Mouse (Mus musculus) macrophage (primary cell): Measurements from ENCODE around the gene Taf6l. TPM values are rescaled to one million over a fixed set of nuclear protein-coding genes. Genes with fewer than 3 reads are reported as not detected.

Experiments
- H3K27ac ChIP-seq: fragments of 350-480 bp; formaldehyde crosslinking; 2 replicates; pipeline ENCODE4 v1.9.0; 2021
- H3K36me3 ChIP-seq: fragments of 350-480 bp; formaldehyde crosslinking; 2 replicates; pipeline ENCODE4 v1.9.0; 2021; ENCODE audit errors: inconsistent target
- H3K4me3 ChIP-seq: fragments of 350-480 bp; formaldehyde crosslinking; 2 replicates; pipeline ENCODE4 v1.9.0; 2021; ENCODE audit errors: inconsistent target
- H3K79me2 ChIP-seq: fragments of 350-480 bp; formaldehyde crosslinking; 2 replicates; pipeline ENCODE4 v1.9.0; 2021; ENCODE audit errors: inconsistent target
- WGBS: methylation state at CpG from one replicate; pipeline ENCODE4 v1.1.7; 2026; ENCODE audit warnings: inconsistent platforms; ENCODE audit not compliant: missing documents; 5-methylcytosine and 5-hydroxymethylcytosine counted together
- polyA plus RNA-seq: library from polyadenylated mRNA; stranded (reverse); fragments of 250-400 nt; gene quantifications from 3 replicates; pipeline ENCODE4 v1.2.4, GENCODE M21; 2018; ENCODE audit warnings: inconsistent platforms

Gene Taf6l
- polyA plus RNA-seq, 1 experiment from 2014 or later: 11.3 TPM

DNA sequence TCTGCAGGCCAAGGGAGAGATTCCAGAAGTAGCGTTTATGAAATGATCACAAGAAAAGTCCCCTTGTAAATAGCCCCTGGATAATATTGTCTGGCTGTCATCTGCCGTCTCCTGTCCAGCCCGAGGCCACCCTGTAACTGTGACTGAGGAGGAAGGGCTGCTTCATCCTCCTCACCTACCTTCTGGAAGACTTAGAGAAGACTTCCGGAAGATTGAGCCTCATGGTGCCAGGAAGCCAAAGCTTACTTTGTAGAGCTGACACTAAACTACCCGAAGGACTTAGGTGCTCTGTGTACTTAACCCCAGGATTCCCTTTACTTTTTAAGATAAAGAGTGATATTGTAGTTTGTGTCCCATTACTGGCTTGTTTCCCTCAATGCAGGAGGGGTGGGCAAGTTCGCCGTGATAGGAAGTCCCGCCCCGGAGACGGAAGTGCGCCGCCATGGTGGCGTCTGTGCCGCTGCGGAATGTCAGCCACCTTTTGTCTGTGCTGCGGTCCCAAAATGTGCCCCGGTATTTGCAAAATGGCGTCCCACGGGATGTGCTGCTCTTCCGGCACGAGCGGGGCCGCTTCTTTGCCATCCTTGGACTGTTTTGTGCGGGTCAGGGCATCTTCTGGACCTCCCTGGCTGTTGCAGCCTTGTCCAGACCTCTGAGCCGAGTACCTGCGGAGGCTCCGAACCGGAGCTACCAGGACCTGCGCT is 15.5 kb downstream of the Taf6l start, which contains the start of gene Tmem223:
Gene Tmem223, plus strand, starts transcription at position 430 of the 704 bp plus-strand sequence.
- H3K36me3 ChIP-seq: peaks cover 42% of the 10 kb centered on the region
- H3K27ac ChIP-seq: peak within 1 kb of the TSS; percentile 53
- peaks cover 46% of the 10 kb centered on the region for H3K79me2 ChIP-seq
- peak within 1 kb of the TSS; percentile 77 for H3K4me3 ChIP-seq
- 23% methylated on average over 29 of the region's 29 CpGs for WGBS

DNA sequence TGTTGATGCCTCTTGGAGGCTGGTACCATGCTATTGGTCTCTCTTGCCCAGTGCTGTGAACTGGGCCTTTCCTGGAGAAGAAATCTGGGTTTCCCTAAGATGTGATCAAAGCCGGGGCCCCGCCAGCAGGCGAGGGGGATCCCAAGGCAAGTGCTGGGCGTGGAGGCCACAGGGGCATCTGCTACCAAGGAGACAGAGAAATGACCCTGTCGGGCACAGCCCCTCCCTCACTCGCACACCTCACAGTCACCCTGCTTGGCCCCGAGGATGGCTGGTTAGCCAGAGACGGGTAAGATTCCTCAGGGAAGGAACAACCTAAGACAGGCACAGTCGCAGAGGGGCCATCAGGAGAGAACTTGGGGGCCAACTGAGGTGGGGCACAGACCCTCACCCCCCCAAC is 20.7 kb downstream of the Taf6l start:
- Histone ChIP-seq H3K27ac (no peak overlapping the region), H3K79me2 (peaks cover 27% of the 10 kb centered on the region), H3K36me3 (peaks cover 52% of the 10 kb centered on the region), H3K4me3 (no peak overlapping the region)
- 89% methylated on average over 6 of the region's 9 CpGs for WGBS

DNA sequence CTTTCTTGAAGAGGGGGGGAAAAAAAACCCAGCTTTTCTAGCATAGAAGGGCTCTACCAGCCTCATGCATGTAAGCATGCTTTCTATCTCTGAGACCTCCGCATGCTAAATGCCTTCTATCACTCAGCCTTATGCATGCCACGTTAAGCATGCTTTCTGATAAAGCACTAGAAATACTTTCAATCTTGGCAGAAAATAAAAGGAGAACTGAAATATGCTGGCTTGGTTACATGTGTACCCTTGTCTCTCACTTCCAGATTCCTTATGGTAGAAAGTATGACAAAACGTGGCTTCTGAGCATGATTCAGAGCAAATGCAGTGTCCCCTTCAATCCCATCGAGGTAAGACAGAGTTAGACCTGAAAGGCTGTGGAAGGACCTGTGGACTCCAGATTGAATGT is 22.9 kb downstream of the Taf6l start:
- Histone ChIP-seq H3K27ac (peak overlapping the region; percentile 38; the same call in 1 of the 2 replicates), H3K79me2 (peaks cover 44% of the 10 kb centered on the region), H3K36me3 (peaks cover 40% of the 10 kb centered on the region), H3K4me3 (no peak overlapping the region)
- 30% methylated on average over 4 of the region's 4 CpGs for WGBS

DNA sequence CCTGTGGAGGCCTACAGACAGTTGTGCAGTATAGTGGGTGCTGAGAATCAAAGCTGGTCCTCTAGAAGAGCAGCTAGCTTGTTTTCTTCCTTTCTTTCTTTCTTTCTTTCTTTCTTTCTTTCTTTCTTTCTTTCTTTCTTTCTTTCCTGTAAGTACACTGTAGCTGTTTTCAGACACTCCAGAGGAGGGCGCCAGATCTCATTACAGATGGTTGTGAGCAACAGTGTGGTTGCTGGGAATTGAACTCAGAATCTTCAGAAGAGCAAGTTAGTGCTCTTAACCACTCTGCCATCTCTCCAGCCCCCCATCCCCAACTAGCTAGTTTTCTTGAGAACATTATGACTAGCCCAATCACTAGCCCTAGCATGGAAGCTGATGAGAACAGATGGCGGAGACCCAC is 25.5 kb downstream of the Taf6l start:
- 89% methylated on average over 2 of the region's 2 CpGs for WGBS
- peaks cover 14% of the 10 kb centered on the region for H3K36me3 ChIP-seq
- no peak overlapping the region for H3K27ac ChIP-seq
- H3K79me2 ChIP-seq: peaks cover 59% of the 10 kb centered on the region
- no peak overlapping the region for H3K4me3 ChIP-seq

DNA sequence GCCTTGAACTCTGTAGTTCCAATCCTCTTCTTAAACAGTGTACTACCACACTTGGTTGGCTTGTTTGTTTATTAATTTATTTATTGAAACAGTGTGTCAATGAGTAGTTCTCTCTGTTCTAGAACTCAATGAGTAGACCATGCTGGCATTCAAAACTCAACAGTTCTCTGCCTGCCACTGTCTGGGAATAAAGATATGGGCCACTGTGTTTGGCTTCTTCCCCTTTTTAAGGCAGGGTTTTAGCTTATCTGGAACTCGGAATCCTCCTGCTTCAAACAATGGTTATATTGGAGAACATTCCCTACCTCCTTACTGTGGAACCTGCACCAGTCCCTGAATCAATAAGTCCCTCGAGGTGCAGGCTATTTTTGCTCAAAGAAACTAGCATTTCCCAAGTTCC is 27.3 kb downstream of the Taf6l start:
- WGBS: 24% methylated on average over 2 of the region's 2 CpGs
- peaks cover 6% of the 10 kb centered on the region; the same call in 1 of the 2 replicates for H3K36me3 ChIP-seq
- no peak overlapping the region for H3K27ac ChIP-seq
- H3K79me2 ChIP-seq: peaks cover 77% of the 10 kb centered on the region
- H3K4me3 ChIP-seq: no peak overlapping the region

DNA sequence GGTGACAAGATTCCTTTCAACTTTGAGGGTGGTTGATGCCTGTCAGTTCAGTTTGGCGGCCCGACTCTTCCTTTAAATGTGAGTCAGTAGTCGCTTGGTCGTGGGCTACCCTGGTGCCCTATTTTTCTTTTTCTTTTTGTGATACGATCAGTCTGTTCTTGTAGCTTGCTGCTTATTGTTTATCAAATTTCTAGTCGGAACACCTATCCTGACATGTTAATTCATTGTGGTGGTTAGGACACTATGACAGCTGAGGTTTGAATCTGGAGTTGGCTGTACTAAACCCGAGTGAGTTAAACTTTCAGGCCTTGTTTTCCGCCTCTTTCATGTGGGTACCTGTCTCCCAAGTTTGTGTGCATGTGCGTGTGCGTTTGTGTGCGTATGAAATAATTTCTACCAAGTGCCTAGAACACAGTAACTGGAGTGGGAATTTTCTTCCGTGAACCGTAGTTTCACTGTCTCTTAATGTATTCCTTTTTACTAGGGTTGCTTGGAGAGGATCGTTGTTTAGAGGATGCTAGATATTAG is 28.7 kb downstream of the Taf6l start:
- Histone ChIP-seq H3K79me2 (peaks cover 79% of the 10 kb centered on the region), H3K36me3 (peaks cover 13% of the 10 kb centered on the region; the same call in 1 of the 2 replicates), H3K4me3 (peak overlapping the region; percentile 68), H3K27ac (no peak overlapping the region; the same call in 1 of the 2 replicates)
- 2% methylated on average over 14 of the region's 14 CpGs for WGBS

DNA sequence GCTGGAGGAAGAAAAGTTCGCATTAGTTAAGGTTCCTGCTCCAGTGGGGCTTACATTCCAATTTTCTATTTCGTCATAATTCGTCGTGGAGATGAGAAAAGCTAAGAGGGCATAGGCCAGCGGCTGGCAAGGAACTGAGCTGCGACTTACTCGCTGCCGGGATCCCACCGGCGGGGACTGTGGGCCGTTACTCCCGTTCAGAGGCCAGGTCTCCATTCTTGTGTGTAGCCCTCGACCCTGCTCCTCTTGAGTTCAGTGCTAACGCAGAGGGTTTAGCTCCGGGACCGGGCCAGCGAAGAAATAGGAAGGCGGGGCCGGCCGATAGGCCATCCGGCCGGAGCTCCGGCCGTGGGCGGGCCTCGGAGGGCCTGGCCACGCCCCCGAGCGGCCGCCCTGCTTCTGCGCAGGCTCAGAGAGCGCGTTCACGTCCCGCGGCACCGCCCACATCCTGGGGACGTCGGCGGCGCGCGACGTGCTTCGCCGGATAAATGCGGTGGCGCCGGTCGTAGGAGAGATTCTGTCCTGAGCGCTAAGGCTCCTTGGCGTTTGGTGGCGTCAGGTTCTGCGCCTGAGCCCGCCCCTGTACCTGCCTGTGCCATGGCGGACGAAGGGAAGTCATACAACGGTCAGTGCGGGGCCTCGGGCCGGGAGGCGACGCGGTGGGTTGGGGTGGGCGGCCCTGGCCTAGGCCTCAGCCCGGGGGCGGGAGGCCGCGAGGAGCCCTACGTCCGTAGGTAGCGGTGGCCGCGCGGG is 29.4 kb downstream of the Taf6l start, which contains the start of gene Nxf1:
Gene Nxf1, plus strand, starts transcription at position 439 of the 753 bp plus-strand sequence.
- peak within 1 kb of the TSS; percentile 68 for H3K4me3 ChIP-seq
- H3K36me3 ChIP-seq: peaks cover 13% of the 10 kb centered on the region; the same call in 1 of the 2 replicates
- peaks cover 72% of the 10 kb centered on the region for H3K79me2 ChIP-seq
- WGBS: under 1% methylated on average over 75 of the region's 75 CpGs
- peak within 1 kb of the TSS; percentile 70 for H3K27ac ChIP-seq

DNA sequence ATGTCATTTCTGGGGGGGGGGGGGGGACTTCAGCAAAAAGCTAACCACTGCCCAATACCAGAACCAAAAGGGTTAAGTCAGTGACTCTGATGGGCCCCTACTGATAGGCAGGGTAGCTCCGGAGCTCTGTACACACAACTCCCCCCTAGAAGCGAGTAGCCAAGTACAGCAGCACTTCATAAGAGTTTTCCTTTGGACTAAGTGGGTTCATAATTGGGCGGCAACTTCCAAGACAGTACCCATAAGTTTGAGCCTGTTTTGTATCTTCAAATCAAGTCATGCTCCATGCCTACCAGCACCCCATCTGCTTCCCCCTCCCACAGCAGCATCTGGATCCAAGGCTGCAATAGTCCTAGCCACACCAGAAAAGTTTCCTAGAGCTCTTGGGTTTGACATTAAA is 30.6 kb downstream of the Taf6l start:
- WGBS: 83% methylated on average over 3 of the region's 3 CpGs
- peaks cover 24% of the 10 kb centered on the region for H3K36me3 ChIP-seq
- no peak overlapping the region for H3K4me3 ChIP-seq
- peak overlapping the region; percentile 70; the same call in 1 of the 2 replicates for H3K27ac ChIP-seq
- peaks cover 60% of the 10 kb centered on the region for H3K79me2 ChIP-seq

DNA sequence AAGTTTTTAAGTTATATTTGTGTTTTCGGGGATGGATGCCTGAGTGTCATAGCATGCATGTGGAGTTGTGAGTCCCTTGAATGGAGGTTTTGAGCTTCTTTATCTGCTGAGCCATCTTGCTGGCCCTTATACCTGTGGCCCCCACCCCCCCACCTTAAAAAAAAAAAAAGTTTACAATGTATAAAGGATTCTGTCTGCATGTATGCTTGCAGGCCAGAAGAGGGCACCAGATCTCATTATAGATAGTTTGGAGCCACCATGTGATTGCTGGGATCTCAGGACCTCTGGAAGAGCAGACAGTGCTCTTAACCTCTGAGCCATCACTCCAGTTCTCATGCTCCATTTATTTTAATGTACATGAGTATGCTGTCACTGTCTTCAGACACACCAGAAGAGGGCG is 38.8 kb downstream of the Taf6l start:
- whole genome bisulfite sequencing: 86% methylated on average over 2 of the region's 2 CpGs

DNA sequence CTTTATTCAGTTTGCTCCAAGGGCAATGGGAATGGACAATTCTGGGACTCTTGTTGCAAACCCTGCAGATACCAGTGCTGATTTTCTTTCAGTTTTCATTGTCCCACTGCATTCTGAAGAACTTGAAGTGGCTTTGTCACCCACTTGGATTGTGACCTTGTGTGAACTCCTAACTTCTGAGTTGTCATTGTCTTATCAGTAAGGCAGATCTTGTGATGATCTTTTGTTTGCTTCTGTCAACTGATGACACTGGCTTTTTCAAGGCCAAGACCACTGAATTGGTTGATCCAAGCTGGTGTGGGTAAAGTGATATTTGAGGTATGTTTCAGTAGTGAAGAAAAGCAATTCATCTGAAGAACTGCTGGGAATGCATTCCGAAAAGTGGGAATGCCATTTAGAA is 40.8 kb downstream of the Taf6l start:
- Histone ChIP-seq H3K4me3 (no peak overlapping the region), H3K79me2 (peaks cover 43% of the 10 kb centered on the region), H3K27ac (no peak overlapping the region), H3K36me3 (peaks cover 49% of the 10 kb centered on the region)
- 100% methylated on average over 1 of the region's 1 CpGs for WGBS

More for the DNA sequence above, 38.8 kb downstream of the Taf6l start:
- Histone ChIP-seq H3K79me2 (peaks cover 36% of the 10 kb centered on the region), H3K36me3 (peaks cover 61% of the 10 kb centered on the region), H3K27ac (no peak overlapping the region), H3K4me3 (no peak overlapping the region)

DNA sequence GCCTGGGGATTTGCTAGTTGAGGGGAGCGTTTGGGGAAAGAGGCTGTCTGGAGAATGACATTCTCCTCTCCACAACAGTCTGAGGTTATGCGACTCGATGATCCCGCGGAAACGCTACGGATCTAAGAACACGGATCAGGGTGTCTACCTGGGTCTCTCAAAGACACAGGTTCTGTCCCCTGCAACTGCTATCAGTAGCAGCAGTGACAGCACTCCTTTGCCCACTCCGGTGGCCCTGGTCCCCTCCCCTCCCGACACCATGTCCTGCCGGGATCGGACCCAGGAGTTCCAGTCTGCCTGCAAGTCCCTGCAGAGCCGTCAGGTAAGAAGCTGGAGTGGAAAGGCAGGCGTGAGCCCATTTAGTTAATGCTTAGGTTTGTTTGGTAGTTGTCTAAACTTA is 44.0 kb downstream of the Taf6l start:
- peaks cover 44% of the 10 kb centered on the region for H3K36me3 ChIP-seq
- 8% methylated on average over 14 of the region's 14 CpGs for WGBS
- peak overlapping the region; percentile 99 for H3K4me3 ChIP-seq
- H3K27ac ChIP-seq: peak overlapping the region; percentile 91
- H3K79me2 ChIP-seq: peaks cover 55% of the 10 kb centered on the region

DNA sequence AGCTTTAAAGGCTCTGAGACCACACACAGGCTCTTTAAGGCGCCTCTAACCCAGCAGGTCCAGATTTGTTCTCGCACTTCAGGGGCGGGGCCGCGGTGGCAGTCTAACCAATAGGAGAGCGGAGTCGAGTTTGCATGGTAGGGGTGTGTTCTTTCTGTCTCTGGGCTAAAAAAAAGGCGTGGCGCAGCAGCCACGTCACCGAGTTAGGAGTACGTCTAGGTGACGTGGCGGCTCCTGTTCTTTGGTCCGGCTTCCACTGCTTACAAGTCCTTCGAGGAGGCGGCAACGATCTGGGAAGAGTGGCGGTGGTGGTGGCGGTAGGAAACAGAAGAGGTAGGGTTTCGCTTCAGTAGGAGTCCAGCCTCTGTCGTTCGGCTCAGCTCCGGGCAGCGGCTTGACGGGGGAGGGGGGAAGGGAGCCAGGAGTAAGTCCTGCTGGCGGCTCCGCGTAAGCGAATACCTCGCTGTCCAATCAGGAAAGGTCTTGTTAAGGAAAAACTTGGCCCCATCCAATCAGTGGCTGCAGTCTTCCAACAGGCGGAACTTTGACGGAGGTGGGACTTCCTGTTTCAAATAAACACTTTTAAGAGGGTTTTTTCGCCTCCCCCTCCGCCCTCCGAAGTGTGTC is 44.9 kb downstream of the Taf6l start, which contains the start of gene Stx5a:
Gene Stx5a, plus strand, starts transcription at position 171 of the 627 bp plus-strand sequence.
- Histone ChIP-seq H3K36me3 (peaks cover 39% of the 10 kb centered on the region), H3K79me2 (peaks cover 63% of the 10 kb centered on the region), H3K27ac (peak within 1 kb of the TSS; percentile 91), H3K4me3 (peak within 1 kb of the TSS; percentile 99)
- under 1% methylated on average over 35 of the region's 36 CpGs for WGBS

DNA sequence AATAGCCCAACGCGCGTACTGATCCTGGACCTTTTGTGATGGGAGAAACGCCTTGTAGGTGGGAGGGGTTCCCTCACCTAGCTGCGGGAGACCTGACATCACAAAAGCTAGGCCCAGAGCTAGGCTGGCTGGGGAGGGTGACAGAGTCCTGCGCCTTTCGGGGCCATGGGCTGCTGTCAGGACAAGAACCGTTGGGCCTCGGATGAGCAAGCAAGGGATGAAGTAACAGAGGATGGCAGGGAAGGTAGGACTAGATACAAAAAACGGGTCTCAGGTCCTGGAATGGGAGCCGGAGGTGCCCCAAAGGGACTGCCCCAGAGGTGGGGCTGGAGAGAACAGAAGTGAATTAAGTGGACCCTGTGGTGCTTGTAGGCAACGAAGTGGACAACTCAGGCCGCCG is 45.6 kb downstream of the Taf6l start, which contains the start of gene 1700092M07Rik:
Gene 1700092M07Rik, plus strand, starts transcription at position 116 of the 400 bp plus-strand sequence.
- WGBS: 85% methylated on average over 14 of the region's 14 CpGs
- peak within 1 kb of the TSS; percentile 99 for H3K4me3 ChIP-seq
- peaks cover 33% of the 10 kb centered on the region for H3K36me3 ChIP-seq
- H3K79me2 ChIP-seq: peaks cover 67% of the 10 kb centered on the region
- peak within 1 kb of the TSS; percentile 91 for H3K27ac ChIP-seq

DNA sequence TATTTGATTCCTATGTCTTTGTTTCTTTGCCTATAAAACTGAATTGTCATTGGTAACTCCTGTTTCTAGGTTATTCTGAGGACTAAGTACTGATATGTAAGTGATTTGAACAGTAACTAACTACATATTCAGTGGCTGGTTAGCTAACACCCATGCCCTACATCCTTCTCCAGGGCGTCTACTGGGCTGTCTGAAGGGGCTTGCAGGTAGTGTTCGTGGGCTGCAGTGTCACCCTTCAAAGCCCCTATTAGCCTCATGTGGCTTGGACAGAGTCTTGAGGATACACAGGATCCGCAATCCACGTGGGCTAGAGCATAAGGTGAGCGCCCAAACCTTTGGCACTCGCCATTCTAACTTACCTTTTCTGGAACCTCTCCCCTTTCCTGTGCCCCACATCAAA is 46.6 kb downstream of the Taf6l start:
- 100% methylated on average over 6 of the region's 6 CpGs for WGBS
- H3K36me3 ChIP-seq: peaks cover 25% of the 10 kb centered on the region; the same call in 1 of the 2 replicates
- no peak overlapping the region for H3K4me3 ChIP-seq
- H3K27ac ChIP-seq: no peak overlapping the region
- H3K79me2 ChIP-seq: peaks cover 57% of the 10 kb centered on the region
